Mouse (Mus musculus) layer of hippocampus, adult 18-20 months (tissue): ENCODE measurements around the gene Rab4a. TPM values are rescaled to one million over a fixed set of nuclear protein-coding genes. Genes with fewer than 3 reads are reported as not detected.

ENCODE experiments used
- DNase-seq, 2 experiments: peaks; one replicate each; pipeline ENCODE4 v3.0.0; 2022; ENCODE audit warnings: low spot score in 2 of 2
- long read RNA-seq: library from polyadenylated mRNA; stranded (forward); transcript quantifications from one replicate; pipeline ENCODE4 v2.0.0, GENCODE M21; 2021
- total RNA-seq, 2 experiments: library from RNA; stranded (reverse); gene quantifications; 2 replicates each; pipeline ENCODE4 v1.2.3; 2021

The Rab4a gene
- total RNA-seq, result 10 to 100 TPM; 42.6 to 44.8 TPM
- long read RNA-seq, transcript Rab4a-202 (8 exons, 1,419 nt), result major isoform, 37 of 45 reads
- long read RNA-seq, partial matches to known transcripts, result 1 of 45 reads
- long read RNA-seq, other reads (novel, unspliced or antisense), result 7 of 45 reads

DNA sequence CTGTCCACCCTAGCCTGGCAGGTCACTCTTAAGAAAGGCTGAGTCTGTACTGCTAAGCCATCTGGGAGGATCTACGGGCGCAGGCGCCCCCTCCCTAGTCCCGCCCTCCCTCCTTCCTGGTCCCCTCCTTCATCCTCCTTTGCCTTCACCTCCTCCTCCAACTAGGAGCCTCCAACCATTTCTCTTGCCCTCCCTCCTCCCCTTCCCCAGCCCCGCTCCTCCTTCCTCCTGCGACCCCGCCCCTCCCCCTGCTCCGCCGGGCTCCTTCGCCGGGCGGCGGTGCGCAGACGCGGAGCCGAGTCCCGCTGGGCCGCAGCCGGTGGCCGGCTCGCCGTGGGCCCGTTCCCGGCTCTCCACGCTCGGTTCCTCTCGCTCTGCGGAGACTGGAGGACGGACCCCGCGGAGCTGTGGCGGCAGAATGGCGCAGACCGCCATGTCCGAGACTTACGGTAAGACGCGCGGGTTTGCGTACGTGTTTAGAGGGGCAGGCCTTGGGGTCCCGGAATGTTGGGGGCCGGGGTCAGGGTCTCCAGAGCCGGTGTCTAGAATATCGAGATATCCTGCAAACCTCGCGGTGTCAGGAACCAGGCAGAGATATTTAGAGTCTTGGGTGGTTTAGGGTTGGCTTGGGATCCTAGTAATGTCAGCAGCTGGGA is at the start of gene Rab4a:
Rab4a (plus strand) TSS at position 268 of the 656 bp plus-strand sequence.
- peak; percentile 66 to 80 for DNase-seq

- no peak for DNase-seq
These were observed 48.9 kb upstream of the Rab4a start for GRCm38 (mm10) chr8:123756901-123757300.

DNA sequence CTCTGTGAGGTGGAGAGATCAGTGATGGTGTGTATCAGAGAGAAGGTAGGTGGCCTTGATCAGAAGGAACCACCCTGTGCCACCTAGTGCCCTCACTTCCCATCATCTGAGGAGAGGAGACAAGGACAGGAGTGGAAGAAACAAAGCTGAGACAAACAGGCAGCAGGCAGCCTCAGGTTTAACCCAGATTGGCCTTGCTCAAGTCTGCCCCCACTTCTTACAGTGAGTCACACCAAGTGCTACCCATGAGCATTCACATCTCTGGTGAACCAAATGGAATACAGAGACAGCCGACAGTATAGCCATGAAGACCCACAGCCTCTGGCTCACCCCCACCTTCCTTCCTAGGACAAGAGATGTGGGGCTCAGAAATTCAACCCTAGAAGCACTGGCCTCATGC is 46.9 kb upstream of the Rab4a start:
- no peak for DNase-seq

GRCm38 (mm10) chr8:123759933-123760332 is 45.9 kb upstream of the Rab4a start:
- no peak for DNase-seq

DNA sequence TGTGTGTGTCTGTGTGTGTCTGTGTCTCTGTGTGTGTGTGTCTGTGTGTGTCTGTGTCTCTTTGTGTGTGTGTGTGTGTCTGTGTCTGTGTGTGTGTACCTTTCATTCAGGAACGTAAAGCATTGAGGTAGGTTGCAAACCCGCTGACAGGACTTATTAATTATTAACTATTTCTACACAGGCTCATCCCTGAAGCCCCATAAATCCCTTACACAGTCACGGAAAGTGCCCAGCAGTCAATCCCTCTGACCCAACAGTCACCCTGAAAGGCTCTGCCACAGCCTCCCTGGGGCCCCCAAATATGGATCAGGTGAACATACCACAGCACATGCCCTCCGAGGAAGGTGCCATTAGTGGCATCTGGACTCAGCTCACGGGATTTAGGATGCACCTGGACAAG is 45.2 kb upstream of the Rab4a start:
- DNase-seq, result no peak

- no peak for DNase-seq
These were observed 44.4 kb upstream of the Rab4a start for GRCm38 (mm10) chr8:123761266-123761882.

GRCm38 (mm10) chr8:123761883-123762270 is 43.9 kb upstream of the Rab4a start:
- DNase-seq, result no peak

DNA sequence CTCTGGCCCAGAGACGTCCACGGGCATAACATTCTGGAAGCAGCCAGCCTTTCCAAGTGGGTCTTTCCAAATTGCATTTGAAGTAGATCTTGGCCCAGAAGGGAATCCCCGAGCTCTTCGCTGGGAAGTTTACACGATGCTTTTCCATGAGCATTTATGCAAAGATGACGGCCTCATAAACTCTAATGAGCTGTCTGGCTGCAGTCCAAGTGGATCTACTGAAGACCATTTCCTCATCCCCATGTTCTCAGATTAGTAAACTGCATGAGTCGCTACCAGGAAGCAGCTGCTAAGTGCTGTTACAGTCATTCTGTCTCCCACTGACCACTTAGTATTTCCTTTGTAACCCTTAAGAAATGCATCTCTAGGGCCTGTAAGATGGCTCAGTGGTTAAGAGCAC is 42.4 kb upstream of the Rab4a start:
- DNase-seq, result no peak

GRCm38 (mm10) chr8:123764671-123765070 is 41.1 kb upstream of the Rab4a start:
- no peak for DNase-seq

DNA sequence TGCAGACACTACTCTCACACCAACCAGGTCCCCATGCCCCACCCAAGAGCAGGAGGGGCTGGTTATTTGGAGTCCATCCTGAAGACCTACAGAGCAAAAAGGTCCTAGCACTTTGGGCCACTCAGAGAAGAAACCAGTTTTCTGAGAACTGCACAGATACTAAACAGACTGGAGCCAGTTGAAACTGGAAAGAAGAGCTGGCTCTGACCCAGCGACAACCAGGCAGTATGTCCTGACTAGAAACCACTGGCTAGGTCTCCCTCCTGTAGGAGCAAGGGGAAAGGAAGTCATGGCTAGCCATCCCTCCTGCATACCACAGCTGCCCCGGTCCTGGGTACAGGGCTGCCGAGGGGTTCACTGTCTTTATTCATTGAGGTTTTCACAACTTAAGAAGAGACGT is 39.3 kb upstream of the Rab4a start:
- no peak for DNase-seq

- no peak for DNase-seq
These were observed 37.9 kb upstream of the Rab4a start for GRCm38 (mm10) chr8:123767874-123768273.

DNA sequence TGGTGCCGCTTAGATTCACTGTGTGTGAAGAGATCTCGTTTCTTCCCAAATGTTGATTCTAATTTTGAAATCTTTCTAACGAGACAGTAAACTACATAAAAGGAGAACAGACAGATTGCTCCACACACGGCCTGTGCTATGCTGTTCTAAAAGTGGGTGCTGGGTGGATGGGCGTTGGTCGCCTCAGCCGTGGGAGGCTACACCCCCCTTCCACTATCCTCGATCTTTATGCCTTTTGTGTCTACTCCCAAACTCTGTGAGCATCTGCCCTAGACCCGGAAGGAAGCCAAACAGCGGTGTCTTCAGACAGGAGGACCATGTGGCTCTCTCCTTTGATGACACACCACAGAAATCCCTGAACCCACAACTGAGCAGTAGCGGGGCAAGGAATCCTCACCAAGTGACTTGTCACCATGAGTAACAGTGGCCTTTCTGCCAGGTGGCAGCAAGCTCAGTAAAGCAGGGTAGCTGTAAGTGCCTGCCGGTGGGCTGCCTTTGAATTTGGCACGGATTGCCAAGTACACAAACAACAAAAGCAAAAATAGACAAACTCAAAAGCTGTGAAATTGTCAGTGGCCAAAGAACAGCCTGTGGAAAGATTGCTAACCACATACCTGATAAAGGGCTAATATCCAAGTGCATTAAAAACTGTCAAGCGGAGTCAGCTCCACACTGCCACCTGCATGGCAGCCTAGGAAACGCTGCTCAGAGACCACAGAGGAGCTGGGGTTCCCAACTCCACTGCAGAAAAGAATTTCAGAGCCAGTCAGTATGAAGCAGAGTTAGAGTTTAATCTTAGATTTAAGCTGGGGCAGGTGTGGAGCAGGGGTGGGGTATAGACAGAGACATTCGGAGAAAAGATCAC is 37.1 kb upstream of the Rab4a start:
- peak; percentile 56 to 79 for DNase-seq

GRCm38 (mm10) chr8:123773468-123773867 is 32.3 kb upstream of the Rab4a start:
- DNase-seq, result no peak

DNA sequence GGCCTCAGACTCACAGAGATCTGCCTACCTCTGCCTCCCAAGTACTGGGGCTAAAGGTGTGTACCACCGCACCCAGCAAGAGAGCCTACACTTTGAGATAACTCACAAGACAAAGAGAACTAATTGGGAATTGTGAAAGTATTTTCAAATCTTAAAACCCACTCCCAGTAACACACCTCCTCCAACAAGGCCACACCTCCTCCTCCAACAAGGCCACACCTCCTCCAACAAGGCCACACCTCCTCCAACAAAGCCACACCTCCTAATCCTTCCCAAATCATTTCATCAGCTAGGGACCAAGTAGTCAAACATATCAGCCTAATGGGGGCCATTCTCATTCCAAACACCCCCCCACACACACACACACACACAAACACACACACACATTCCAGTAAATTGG is 31.3 kb upstream of the Rab4a start:
- no peak for DNase-seq

DNA sequence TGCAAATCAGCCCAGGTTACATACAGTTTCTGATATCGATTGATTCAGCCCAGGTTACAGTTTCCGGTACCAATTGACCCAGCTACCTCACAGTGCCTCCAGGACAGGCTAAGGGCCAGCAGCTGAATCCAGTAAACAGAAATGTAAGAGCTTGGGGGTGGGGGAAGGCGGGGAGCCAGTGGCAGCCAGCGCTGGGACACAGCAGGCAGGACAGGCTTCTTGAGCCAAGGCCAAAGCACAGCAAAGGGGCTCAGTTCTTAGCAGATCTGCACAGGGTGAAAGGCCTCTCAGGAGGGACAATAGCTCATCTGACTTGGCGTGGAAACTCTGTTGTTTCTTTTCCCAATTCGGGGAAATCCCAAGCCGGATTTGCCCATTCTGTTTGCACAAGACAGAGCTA is 28.5 kb upstream of the Rab4a start:
- peak in 1 of 2 experiments; percentile 66 for DNase-seq

DNA sequence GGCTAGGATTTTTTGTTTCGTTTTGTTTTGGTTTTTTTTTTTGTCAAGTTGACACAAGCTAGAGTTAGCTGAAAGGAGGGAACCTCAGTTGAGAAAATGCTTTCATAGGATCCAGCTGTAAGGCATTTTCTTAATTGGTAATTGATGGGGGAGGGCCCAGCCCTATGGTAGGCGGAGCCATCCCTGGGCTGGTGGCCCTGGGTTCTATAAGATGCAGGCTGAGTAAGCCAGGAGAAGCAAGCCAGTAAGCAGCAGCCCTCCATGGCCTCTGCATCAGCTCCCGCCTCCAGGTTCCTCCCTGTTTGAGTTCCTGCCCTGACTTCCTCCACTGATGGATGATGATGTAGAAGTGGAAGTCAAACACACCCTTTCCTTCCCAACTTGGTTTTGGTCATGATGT is 25.3 kb upstream of the Rab4a start:
- no peak for DNase-seq

DNA sequence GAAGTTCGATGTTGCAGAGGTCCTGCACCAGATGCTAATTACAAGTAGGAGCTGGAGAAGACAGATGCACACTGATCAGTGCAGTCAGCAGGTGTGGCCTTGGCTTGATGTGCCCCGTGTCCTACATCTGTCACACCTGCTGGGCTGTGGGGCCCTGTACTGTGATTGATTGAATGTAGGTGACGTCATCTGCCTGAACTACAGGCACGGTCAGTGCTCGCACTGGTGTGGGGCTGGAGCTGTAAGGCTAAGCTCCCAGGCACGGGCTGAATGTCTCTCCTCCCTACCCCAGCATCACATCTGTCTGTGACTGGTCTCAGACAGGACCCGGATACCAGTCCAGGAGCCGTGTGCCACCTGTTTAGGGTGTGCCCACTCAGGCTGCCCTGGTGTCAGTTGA is 24.5 kb upstream of the Rab4a start:
- DNase-seq, result no peak

DNA sequence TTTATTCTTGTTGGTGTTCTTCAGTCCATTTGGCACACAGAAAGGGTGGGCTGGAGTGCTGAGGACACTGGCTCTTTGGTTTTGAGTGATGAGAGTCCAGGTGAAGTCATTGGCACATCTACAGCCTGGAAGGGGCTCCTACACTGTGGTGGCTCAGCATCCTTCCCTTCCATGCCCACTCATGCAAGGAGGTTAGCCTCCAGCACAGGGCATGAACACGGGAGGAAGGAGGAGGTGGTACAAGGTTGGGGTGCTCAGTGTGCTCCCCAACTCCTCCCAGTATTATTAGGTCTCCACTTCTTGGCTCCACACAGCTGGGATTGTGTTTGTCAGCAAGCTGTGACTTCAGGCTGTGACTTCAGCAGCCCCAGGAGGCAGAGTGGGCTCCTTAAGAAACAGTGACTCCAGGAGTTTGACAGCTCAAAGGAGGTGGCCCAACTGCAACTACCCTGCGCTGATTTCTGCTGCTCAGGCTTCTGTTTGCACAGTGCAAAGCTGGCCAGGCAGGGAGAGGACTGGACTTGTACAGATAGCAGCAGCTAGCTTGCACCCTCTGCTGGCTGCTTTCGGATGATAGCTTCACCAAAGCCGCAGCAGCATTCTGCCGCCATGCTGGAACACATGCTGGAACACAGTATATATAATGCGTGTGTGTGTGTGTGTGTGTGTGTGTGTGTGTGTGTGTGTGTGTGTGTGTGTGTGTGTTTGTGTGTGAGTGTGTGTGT is 22.1 kb upstream of the Rab4a start:
- peak; percentile 75 to 92 for DNase-seq

- peak in 1 of 2 experiments; percentile 79 for DNase-seq
These were observed 19.6 kb upstream of the Rab4a start for GRCm38 (mm10) chr8:123786166-123786565.

- DNase-seq, result no peak
These were observed 19.1 kb upstream of the Rab4a start for GRCm38 (mm10) chr8:123786644-123787043.

DNA sequence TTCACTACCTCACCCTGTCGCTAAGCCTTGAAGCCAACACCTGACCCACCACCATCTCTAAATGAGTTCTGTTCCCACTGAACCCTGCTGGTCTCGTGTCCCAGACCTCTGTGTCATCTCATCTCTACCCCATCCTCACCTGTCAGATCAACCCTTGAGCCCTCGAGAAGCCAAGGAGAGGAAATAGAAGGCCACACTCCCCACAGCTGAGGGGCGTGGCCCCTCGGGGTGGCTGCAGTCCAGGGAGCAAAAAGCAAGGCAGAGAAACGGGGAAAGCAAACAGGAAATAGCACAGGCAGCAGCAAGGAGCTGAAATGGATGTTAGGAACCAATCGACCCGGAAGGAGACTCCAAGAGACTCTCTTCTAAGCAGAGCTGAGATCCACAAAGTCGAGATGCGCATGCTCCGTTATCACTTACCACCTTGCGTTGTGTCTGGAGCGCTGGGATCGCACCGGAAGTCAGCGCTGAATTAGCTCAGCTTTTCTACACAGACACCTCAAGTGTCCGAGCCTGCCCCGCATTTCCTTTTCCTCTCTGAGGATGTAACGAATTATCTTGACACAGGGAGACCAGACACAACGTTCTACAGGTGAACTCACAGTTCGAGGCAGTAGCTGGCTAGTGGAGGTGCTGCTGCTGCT is 18.4 kb upstream of the Rab4a start:
- DNase-seq, result no peak
